Mouse (Mus musculus): ENCODE results near the gene Dusp14. TPM values are rescaled to one million over a fixed set of nuclear protein-coding genes. Genes with fewer than 3 reads are reported as not detected.

Dusp14 gene
- polyA plus RNA-seq, 1 experiment from 2014 or later, result 30.2 TPM

DNA sequence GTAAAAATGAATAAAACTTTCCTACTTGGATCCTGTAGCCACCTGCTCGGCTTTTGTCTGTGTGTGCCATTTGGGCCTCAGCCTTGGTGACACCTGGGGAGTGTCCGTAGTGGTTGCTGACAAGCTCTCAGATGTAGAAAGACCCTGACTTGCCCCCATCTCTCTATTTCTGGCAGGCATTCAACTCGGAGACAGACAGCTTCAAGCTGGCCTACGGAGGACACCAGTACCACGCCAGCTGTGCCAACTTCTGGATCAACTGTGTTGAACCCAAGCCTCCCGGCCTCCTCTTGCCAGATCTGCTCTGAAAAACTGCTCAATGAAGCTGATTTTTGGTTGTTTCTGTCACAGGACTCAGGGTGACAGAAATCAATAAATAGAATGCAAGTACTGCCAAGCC is 28.4 kb downstream of the Dusp14 start:
- Histone ChIP-seq H3K9ac (no peak overlapping the region), H3K9me3 (replicated peaks) (no peaks in the 10 kb centered on the region), H3K4me3 (replicated peaks) (no peak overlapping the region), H3K4me1 (no peaks in the 10 kb centered on the region), H3K36me3 (peaks cover 25% of the 10 kb centered on the region), H3K27me3 (no peaks in the 10 kb centered on the region), H3K4me2 (no peak overlapping the region), H3K27ac (no peak overlapping the region)
- WGBS, result 77% methylated on average over 6 of the region's 6 CpGs
- no peak for ATAC-seq (replicated peaks; ENCODE audit: low FRiP score)

DNA sequence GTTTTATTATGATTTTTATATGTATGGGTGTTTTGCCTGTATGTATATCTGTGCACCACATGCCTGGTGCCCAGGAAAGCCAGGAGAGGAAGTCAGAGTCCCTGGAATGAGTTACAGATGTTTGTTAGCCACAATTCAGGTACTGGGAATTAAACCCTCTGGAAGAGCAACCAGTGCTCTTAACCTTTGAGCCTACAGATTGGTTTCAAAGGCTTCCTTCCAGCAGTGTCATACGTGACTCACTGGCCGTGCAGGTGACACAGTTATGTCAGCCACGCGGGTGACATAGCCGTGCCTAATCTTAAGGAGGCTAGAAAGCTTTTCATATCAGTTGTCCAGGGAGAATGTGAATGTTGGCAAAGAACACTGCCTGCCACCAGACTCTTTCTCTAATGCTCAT is 35.4 kb downstream of the Dusp14 start:
- no peak overlapping the region for H3K27ac ChIP-seq
- H3K4me2 ChIP-seq, result no peak overlapping the region
- WGBS, result 83% methylated on average over 5 of the region's 5 CpGs
- H3K36me3 ChIP-seq, result peaks cover 24% of the 10 kb centered on the region
- H3K9me3 ChIP-seq (replicated peaks), result no peaks in the 10 kb centered on the region
- no peaks in the 10 kb centered on the region for H3K4me1 ChIP-seq
- no peak for ATAC-seq (replicated peaks; ENCODE audit: low FRiP score)
- no peaks in the 10 kb centered on the region for H3K27me3 ChIP-seq
- H3K4me3 ChIP-seq (replicated peaks), result no peak overlapping the region
- no peak overlapping the region for H3K9ac ChIP-seq

DNA sequence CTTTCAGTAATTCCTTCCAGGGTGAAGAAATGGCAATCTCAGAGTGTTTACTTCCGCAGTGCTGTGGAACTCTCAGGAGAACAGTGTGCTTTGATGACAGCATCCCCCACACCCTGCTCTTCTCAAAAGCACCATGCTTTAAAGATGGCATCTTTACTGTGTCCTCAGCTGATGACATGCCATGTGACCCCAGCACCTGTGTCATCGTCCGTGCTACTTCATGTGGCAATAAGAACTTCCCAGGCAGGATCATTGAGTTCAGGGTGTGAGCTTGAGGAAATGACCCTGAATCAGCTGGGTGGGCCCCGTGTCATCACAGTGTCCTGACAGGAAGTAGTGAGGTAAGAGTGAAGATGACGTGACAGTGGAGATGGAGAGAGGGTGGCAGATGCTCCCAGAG is 36.5 kb downstream of the Dusp14 start:
- Histone ChIP-seq H3K9ac (no peak overlapping the region), H3K4me1 (no peaks in the 10 kb centered on the region), H3K27ac (no peak overlapping the region), H3K27me3 (no peaks in the 10 kb centered on the region), H3K36me3 (peaks cover 34% of the 10 kb centered on the region), H3K4me3 (replicated peaks) (no peak overlapping the region), H3K4me2 (no peak overlapping the region), H3K9me3 (replicated peaks) (no peaks in the 10 kb centered on the region)
- no peak for ATAC-seq (replicated peaks; ENCODE audit: low FRiP score)
- 64% methylated on average over 5 of the region's 5 CpGs for WGBS

DNA sequence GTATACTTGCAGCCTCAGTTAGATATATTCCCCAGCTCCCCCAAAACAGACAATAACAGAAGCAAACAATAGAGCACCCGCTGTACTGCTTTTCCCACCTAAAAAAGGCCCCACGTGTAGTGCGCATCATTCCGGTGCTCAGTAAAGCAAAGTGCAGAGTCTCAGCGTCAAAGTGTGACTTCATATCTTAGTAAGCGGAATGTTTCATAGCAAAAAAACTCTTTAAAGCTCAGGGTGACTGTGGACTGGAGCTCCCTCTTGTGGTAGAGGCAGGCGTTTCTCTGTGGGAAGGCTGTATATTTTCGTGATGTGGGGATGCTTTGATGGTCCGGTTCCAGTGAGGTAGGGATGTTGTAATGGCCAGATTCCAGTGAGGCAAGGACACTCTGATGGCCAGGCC is 37.1 kb downstream of the Dusp14 start:
- Histone ChIP-seq H3K4me2 (no peak overlapping the region), H3K36me3 (peaks cover 38% of the 10 kb centered on the region), H3K9me3 (replicated peaks) (no peaks in the 10 kb centered on the region), H3K27ac (no peak overlapping the region), H3K4me1 (no peaks in the 10 kb centered on the region), H3K4me3 (replicated peaks) (no peak overlapping the region), H3K9ac (no peak overlapping the region), H3K27me3 (no peaks in the 10 kb centered on the region)
- ATAC-seq (replicated peaks; ENCODE audit: low FRiP score), result no peak
- WGBS, result 54% methylated on average over 9 of the region's 9 CpGs

DNA sequence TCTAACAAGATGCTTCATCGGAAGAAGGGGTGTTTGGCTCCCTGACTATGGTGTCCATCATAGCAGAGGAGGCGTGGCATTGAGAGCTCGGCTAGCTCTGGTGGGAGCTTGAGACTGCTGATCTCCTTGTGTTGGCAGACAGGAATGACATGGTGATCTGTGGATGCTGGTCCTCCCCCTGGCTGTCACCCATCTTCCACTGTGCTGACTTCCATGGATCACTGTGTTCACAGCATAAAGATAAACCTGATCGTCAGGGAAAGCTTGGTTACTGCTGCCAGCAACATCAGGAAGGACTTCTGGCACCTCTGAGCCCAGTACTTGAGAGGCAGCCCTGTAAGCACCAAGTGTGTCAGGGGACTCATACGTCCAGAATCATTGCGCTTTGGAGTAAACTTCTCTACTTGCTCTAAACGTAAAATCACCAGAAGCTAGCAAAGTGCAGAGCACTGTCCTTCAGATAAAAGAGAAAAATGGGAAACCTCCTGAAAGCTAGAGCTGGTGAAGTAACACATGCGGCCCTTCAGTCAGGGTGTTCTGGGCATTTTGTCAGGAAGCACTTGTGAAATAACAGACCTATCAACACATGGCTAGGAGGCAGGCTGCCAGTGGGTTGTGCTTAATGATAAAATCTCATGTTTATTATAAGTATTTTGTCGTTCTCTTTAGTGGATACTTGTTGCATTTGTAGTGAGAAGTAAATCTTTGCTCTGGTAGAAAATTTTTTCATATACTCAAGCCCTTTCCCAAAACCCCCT is 40.6 kb downstream of the Dusp14 start:
- no peaks in the 10 kb centered on the region for H3K27me3 ChIP-seq
- no peaks in the 10 kb centered on the region for H3K4me1 ChIP-seq
- no peak overlapping the region for H3K27ac ChIP-seq
- no peak overlapping the region for H3K4me2 ChIP-seq
- H3K36me3 ChIP-seq, result peaks cover 65% of the 10 kb centered on the region
- H3K4me3 ChIP-seq (replicated peaks), result no peak overlapping the region
- H3K9me3 ChIP-seq (replicated peaks), result no peaks in the 10 kb centered on the region
- H3K9ac ChIP-seq, result no peak overlapping the region
- WGBS, result 76% methylated on average over 9 of the region's 9 CpGs
- no peak for ATAC-seq (replicated peaks; ENCODE audit: low FRiP score)

DNA sequence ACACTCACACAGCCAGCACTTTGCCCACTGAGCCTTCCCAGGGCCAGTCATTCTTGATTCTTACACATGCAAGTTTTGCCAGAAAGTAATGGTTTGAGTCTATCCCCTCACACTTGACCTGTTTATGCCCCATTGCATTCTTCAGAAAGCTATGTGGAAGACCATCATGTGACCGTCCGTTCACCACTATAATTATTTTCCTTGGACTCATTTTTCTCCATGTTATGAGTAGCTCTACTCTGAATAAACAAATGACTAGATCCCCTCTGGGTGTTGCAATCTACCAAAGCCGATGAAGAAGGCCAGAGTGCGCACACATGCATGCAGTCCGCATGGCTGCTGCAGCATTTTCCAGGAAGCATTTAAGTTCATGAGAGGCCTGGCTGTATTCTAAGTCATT is 41.8 kb downstream of the Dusp14 start:
- Histone ChIP-seq H3K27me3 (no peaks in the 10 kb centered on the region), H3K9ac (no peak overlapping the region), H3K4me3 (replicated peaks) (no peak overlapping the region), H3K36me3 (peaks cover 72% of the 10 kb centered on the region), H3K4me2 (no peak overlapping the region), H3K4me1 (no peaks in the 10 kb centered on the region), H3K27ac (no peak overlapping the region), H3K9me3 (replicated peaks) (no peaks in the 10 kb centered on the region)
- ATAC-seq (replicated peaks; ENCODE audit: low FRiP score), result no peak
- 83% methylated on average over 5 of the region's 5 CpGs for WGBS

DNA sequence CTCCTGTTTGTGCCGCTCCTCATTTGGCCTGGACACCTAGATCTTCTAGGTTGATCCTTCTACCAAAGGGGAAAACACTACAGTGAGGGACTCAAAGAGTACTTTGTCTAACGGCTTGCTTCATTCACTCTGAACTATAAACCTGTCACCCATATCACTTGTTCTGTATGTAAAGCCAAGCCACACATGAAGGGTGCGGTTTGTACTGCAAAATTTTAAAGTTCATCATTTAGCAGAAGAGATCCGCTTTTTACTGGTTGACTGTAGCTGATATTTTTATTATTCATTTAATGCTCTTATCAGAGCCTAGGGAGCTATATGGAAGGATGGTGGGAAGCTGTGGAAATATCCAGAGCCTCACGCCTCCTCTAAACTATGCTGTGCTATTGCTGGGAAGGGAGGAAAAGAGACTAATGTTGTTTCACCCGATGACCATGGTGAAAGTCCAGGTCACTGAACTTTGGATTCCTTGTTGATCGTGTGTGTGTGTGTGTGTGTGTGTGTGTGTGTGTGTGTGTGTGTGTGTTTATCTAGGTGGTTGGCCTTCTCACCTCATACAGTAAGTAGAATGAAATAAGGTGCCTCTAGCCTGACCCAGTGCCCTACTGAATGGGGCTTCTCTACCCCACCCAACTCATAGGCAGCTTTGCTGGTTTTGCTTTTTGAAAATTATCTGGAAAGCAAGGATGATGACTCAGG is 52.1 kb downstream of the Dusp14 start:
- H3K36me3 ChIP-seq, result peaks cover 44% of the 10 kb centered on the region
- H3K27me3 ChIP-seq, result no peaks in the 10 kb centered on the region
- H3K4me2 ChIP-seq, result no peak overlapping the region
- no peak overlapping the region for H3K4me3 ChIP-seq (replicated peaks)
- 69% methylated on average over 7 of the region's 7 CpGs for WGBS
- no peak overlapping the region for H3K9ac ChIP-seq
- no peak for ATAC-seq (replicated peaks; ENCODE audit: low FRiP score)
- no peaks in the 10 kb centered on the region for H3K4me1 ChIP-seq
- no peaks in the 10 kb centered on the region for H3K9me3 ChIP-seq (replicated peaks)
- no peak overlapping the region for H3K27ac ChIP-seq

DNA sequence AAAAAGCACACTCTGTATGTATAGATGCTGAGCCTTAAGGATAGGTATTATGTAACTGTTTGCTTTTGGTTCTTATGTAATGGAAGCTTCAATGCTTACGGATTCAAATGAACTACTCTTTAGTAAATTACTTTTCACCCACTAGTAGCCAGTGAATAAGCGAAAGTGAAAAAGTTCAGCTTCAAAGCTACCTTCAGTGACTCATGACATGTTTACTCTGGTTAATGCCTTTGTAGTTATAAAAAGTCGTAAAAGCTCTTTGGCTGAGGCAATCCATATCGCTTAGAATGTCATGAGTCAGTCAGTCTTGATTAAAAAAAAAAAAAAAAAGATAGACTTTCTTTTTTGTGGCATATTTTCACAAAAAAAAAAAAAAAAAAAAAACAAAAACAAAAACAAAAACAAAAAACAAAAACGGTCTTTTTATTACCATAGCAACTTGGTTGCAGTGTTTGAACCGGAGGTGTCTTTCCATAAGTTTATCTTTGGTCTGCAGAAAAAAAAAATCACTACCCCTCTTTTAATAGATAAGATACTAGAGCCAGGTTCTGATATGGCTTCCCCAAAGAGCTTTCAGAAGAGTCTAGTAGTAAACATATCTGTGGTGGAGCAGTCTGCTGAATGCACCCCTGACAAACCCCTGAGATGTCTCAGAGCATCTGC is 52.8 kb downstream of the Dusp14 start:
- no peak overlapping the region for H3K27ac ChIP-seq
- no peaks in the 10 kb centered on the region for H3K9me3 ChIP-seq (replicated peaks)
- WGBS, result 79% methylated on average over 6 of the region's 6 CpGs
- no peaks in the 10 kb centered on the region for H3K4me1 ChIP-seq
- H3K4me3 ChIP-seq (replicated peaks), result no peak overlapping the region
- H3K9ac ChIP-seq, result no peak overlapping the region
- no peak overlapping the region for H3K4me2 ChIP-seq
- no peaks in the 10 kb centered on the region for H3K27me3 ChIP-seq
- ATAC-seq (replicated peaks; ENCODE audit: low FRiP score), result no peak
- peaks cover 38% of the 10 kb centered on the region for H3K36me3 ChIP-seq

DNA sequence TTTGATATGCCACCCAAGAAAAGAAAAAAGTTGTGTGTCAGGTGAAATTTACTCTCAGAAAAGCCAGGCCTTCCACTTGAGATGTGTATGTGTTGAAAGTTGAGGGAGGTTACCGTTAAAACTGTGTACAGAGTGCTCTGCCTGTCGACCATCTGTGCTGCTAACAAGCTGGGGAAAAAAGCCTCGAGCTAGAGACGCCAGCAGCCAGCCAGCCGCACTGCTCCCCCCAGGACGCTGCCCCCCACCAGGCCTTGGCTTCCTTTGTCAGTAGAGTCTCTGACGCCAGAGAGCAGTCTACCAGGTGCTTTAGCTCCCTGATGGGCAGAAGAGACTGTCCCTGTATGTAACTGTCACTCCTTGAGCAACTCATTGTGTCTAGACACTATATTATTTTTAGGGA is 56.0 kb downstream of the Dusp14 start:
- no peak overlapping the region for H3K27ac ChIP-seq
- no peak overlapping the region for H3K9ac ChIP-seq
- H3K36me3 ChIP-seq, result peaks cover 37% of the 10 kb centered on the region
- H3K4me1 ChIP-seq, result no peaks in the 10 kb centered on the region
- no peaks in the 10 kb centered on the region for H3K9me3 ChIP-seq (replicated peaks)
- 39% methylated on average over 7 of the region's 7 CpGs for WGBS
- H3K4me3 ChIP-seq (replicated peaks), result no peak overlapping the region
- no peak for ATAC-seq (replicated peaks; ENCODE audit: low FRiP score)
- H3K27me3 ChIP-seq, result no peaks in the 10 kb centered on the region
- no peak overlapping the region for H3K4me2 ChIP-seq

DNA sequence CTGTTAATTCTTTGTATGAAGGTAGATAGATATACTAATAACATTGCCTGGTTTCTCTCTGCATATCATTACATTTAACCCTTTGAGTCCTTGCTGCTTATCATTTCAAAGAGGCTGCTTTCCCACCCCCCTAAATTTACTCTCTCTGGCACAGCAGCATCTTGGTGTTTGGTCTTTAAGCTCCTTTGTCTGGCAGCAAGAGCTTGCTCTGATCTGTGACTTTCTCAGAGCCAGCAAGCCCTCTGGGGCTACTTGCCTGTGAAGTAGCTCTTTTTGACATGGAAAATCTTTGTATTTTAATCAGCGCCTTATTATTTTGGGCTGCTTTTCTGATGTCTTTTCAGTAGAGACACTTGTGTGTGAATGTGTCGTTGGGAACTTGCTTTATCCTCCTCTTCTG is 57.5 kb downstream of the Dusp14 start:
- Histone ChIP-seq H3K27ac (no peak overlapping the region), H3K4me2 (no peak overlapping the region), H3K9ac (no peak overlapping the region), H3K9me3 (replicated peaks) (no peaks in the 10 kb centered on the region), H3K4me1 (no peaks in the 10 kb centered on the region), H3K27me3 (no peaks in the 10 kb centered on the region), H3K4me3 (replicated peaks) (no peak overlapping the region), H3K36me3 (peaks cover 31% of the 10 kb centered on the region)
- ATAC-seq (replicated peaks; ENCODE audit: low FRiP score), result no peak
- WGBS, result 66% methylated on average over 2 of the region's 2 CpGs

DNA sequence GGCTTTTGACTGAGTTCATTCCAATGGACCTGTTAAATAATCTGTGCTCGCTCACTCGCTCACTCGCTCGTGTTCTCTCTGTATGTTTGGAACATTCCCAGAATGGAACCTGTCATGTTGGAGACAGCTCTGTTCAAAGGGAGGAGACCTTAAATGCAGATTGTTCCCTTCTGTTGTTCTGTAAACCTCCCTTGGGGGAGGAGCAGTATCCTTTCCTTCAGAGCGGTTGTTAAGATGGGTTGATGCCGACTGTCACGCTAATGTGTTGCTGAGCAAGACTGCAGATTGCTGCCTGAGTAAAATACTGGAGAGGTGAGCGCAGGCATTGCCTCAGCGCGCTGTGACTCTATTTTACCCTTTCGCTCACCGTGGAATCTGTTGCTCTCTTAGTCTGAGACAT is 58.0 kb downstream of the Dusp14 start:
- H3K9me3 ChIP-seq (replicated peaks), result no peaks in the 10 kb centered on the region
- no peak for ATAC-seq (replicated peaks; ENCODE audit: low FRiP score)
- H3K9ac ChIP-seq, result no peak overlapping the region
- H3K4me3 ChIP-seq (replicated peaks), result no peak overlapping the region
- WGBS, result 37% methylated on average over 12 of the region's 12 CpGs
- no peak overlapping the region for H3K27ac ChIP-seq
- no peak overlapping the region for H3K4me2 ChIP-seq
- H3K27me3 ChIP-seq, result no peaks in the 10 kb centered on the region
- H3K36me3 ChIP-seq, result peaks cover 31% of the 10 kb centered on the region
- no peaks in the 10 kb centered on the region for H3K4me1 ChIP-seq

DNA sequence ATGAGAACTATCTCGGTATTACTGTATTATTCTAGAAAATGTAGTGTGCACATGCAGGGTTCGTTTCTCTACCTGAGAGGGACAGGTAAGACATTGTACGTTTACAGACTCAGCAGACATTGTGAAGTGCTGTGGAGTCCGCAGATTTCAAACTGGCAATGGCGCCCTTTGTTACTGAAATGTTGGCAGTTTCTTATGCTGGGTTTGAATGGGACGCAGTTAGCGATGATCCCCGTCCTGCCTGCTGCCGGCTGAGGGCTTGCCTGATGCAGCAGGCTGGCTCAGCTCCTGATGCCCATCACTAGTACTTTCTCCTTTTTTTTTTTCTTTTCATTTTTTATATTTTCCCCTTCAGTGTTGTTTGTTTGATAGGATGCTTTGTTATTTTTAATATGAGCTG is 58.6 kb downstream of the Dusp14 start:
- Histone ChIP-seq H3K9ac (no peak overlapping the region), H3K4me3 (replicated peaks) (no peak overlapping the region), H3K4me1 (no peaks in the 10 kb centered on the region), H3K4me2 (no peak overlapping the region), H3K27ac (no peak overlapping the region), H3K9me3 (replicated peaks) (no peaks in the 10 kb centered on the region), H3K36me3 (peaks cover 36% of the 10 kb centered on the region), H3K27me3 (no peaks in the 10 kb centered on the region)
- ATAC-seq (replicated peaks; ENCODE audit: low FRiP score), result no peak
- WGBS, result 84% methylated on average over 9 of the region's 9 CpGs

Measured in kidney, embryonic 15.5 days (tissue).